Mouse (Mus musculus) ES-E14 (cell line): ENCODE results near the gene Igsf23.

Experiments used
- HCFC1 ChIP-seq: IDR thresholded peaks from 2 replicates; pipeline ENCODE4 v1.6.1; 2012; ENCODE audit warnings: low read length, inconsistent platforms, borderline replicate concordance; ENCODE audit not compliant: insufficient read depth
- MAFK ChIP-seq: IDR thresholded peaks from 2 replicates; pipeline ENCODE4 v1.6.1; 2014; ENCODE audit warnings: mild to moderate bottlenecking, low read depth, low read length, inconsistent platforms; ENCODE audit not compliant: insufficient read depth

- TF ChIP-seq MAFK = no peak
- TF ChIP-seq HCFC1 = no peak
These were observed 10.9 kb downstream of the Igsf23 start for GRCm38 (mm10) chr7:19939555-19940235.
